Mouse (Mus musculus) left cerebral cortex, adult 8-10 months (tissue): ENCODE measurements around the gene Pigv. TPM values are rescaled to one million over a fixed set of nuclear protein-coding genes. Genes with fewer than 3 reads are reported as not detected.
A peak's percentile ranks its signal among the peaks of the same experiment; 100 is the strongest.

Experiments
- DNase-seq, 2 experiments: peaks; one replicate each; pipeline ENCODE4 v3.0.0; 2022; ENCODE audit warnings: low spot score in 2 of 2
- microRNA-seq, 2 experiments: library from miRNA; unstranded; fragments of <30 nt; microRNA quantifications; one replicate each; pipeline ENCODE4 v1.2.0; 2022
- total RNA-seq, 4 experiments: library from RNA; stranded (reverse); gene quantifications; 2 replicates each; pipeline ENCODE4 v1.2.4; 2022

Pigv gene
- total RNA-seq, 4 experiments from 2014 or later = 8.4 to 10.9 (median 9.9) TPM

- DNase-seq = no peak
These were observed 57.0 kb downstream of the Pigv start for GRCm38 (mm10) chr4:133615416-133615815.

GRCm38 (mm10) chr4:133614274-133614761 lies 58.1 kb downstream of the Pigv start:
- peak; percentile 53 to 90 for DNase-seq

GRCm38 (mm10) chr4:133613867-133614266 lies 58.6 kb downstream of the Pigv start:
- DNase-seq = no peak

GRCm38 (mm10) chr4:133613026-133613425 lies 59.4 kb downstream of the Pigv start:
- no peak for DNase-seq

- DNase-seq = no peak
These were observed 60.0 kb downstream of the Pigv start for GRCm38 (mm10) chr4:133612416-133612815.

- no peak for DNase-seq
These were observed 60.6 kb downstream of the Pigv start for GRCm38 (mm10) chr4:133611815-133612214.

Small RNA genes lying within 50 kb of the gene (microRNA-seq; reads per million reads assigned to microRNA genes)
- 0 reads per million in 2 experiments for gene Mir7227

Other genes with a start within 250 kb of the Pigv start
- under 1 TPM in 2 of 4 experiments, not detected in 2; 0.14 to 0.26 TPM for gene Tent5b, start 192.5 kb downstream of the Pigv start, total RNA-seq
- 100 to 1,000 TPM; 177 to 204 (median 186) TPM for gene Trnp1, start 174.1 kb downstream of the Pigv start, total RNA-seq
- gene Kdf1, start 153.7 kb downstream of the Pigv start, total RNA-seq = under 1 TPM in 2 of 4 experiments, not detected in 2; 0.35 to 0.62 TPM
- gene Nudc, start 126.7 kb downstream of the Pigv start, total RNA-seq = 100 to 1,000 TPM; 139 to 165 (median 156) TPM
- gene Nr0b2, start 119.3 kb downstream of the Pigv start, total RNA-seq = not detected
- gene Gpatch3, start 97.9 kb downstream of the Pigv start, total RNA-seq = 1 to 10 TPM; 6.8 to 8.9 (median 7.4) TPM
- 10 to 100 TPM; 10.4 to 12.4 (median 11.3) TPM for gene Gpn2, start 88.3 kb downstream of the Pigv start, total RNA-seq
- 1 to 10 TPM; 1.6 to 2.2 (median 1.8) TPM for gene Sfn, start 70.5 kb downstream of the Pigv start, total RNA-seq
- 10 to 100 TPM; 33.8 to 57.7 (median 44.6) TPM for gene Zdhhc18, start 22.5 kb downstream of the Pigv start, total RNA-seq
- 10 to 100 TPM; 86.3 to 93.9 (median 90.7) TPM for gene Arid1a, start 84.1 kb upstream of the Pigv start, total RNA-seq
- gene Rps6ka1, start 215.2 kb upstream of the Pigv start, total RNA-seq = 10 to 100 TPM; 15.3 to 19.2 (median 17.7) TPM